Mouse (Mus musculus) embryonic fibroblast, embryonic 13.5 days (primary cell): ENCODE results near the gene Klf16.

Experiments
- CTCF ChIP-seq: IDR thresholded peaks from 2 replicates; pipeline ENCODE4 v1.5.1; 2011; ENCODE audit warnings: mild to moderate bottlenecking, control low read depth, low read length, moderate library complexity, borderline replicate concordance; ENCODE audit not compliant: insufficient read depth
- POLR2A ChIP-seq: IDR thresholded peaks from 2 replicates; pipeline ENCODE4 v1.6.1; 2011; ENCODE audit warnings: low read depth, mild to moderate bottlenecking, control low read depth, low read length, moderate library complexity

DNA sequence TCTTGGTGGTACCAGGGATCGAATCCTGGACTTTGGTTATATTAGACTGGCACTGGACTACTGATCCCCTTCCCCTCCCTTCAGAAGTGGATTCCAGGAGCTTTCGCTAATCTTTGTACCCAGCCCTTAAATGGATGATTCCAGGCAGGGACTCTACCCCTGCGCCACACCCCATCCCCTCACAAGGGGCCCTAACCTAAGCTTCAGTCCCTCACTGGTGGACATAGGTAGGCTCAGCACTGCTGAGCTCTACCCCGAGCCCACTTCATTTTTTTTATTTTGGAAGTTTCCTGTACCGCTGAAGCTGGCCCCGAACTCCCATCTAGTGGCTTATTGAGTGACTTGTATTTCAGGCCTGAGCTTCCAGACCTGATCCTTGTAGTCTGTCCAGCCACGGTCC lies 26.2 kb upstream of the Klf16 start:
- TF ChIP-seq CTCF (no peak), POLR2A (no peak)
